Mouse (Mus musculus): ENCODE measurements around the gene Tspan12.

Tspan12 gene

DNA sequence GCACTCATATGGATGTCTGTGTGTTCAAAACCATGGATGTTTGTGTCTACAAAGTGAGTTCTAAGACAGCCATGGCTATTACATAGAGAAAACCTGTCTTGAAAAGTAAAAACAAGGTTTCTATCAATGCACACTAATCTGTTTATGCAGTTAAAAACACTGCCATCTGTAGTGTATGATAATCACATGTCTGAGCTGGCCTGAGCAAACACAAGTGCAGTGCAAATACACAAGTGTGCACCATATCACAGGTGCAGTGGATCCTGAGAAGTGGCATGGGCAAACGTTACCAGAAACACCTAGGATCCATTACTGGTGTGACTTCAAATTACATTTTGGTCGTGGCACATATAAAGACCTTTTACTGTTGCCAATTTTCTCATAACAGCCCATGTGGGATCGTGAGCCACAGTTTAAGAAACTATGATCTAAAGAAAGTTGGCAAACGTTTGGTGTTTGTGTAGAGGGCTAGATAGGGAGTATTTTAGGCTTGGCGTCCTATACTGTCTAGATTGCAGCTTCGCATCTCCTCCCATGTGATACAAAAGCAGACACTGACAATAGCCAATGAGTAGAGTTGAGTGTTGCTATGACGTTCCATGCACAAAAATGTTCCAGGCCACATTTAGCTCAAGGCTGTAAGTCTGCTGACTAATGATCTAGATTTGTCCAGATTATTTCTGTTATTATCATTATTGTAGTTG is 78.0 kb downstream of the Tspan12 start:
- DNase-seq (ENCODE audit: low read depth, low spot score), result no peak

DNA sequence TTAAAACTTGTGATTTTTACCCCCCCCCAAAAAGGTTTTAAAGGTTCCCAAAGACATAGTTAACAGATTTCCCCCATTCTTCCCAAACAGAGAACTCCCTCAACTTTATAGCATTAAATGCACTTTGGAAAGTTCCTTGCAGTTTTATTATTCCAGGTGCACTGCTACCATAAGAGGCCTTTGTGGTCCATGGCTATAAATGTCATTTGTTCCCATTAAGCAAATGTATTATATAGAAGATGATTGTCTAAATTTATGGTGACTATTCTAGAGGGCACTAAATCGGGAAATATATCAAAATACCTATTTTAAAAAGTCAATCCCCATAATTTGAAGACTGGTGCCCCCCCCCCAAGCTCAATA is 82.9 kb downstream of the Tspan12 start:
- peak; percentile 31 for DNase-seq (ENCODE audit: low read depth, low spot score)

DNA sequence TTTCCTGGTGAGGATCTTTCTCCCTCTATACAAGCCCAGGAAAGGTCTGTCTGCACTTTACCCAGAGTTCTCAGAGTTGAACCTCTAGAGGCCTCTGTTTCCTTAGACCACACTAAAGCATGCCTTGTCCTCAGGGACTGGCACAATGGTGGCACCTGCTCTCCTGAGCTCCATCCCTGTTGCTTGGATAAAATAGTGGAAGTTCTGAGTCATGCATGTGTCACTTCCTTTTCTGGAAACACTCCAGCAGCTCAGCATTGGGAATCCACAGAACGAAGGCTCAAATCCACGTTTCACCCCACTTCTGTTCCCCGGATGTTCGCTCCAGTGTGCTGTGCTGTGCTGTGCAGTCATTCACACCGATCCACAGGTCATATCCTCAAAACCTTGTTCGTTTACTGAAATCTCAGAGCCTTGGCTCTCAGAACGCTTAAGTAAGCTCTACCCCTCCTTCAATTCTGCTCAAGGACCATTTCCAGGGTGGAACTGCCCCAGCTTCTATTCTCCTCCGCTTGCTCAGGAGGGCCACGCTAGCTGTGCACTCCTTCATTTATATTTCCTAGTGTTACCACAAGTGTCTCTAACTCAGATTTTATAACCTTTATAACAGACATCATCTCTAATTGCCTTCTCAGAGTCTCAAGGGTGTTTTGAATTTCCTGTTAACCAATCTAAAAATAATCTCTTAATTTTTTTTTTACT is 83.4 kb downstream of the Tspan12 start:
- peak; percentile 19 for DNase-seq (ENCODE audit: low read depth, low spot score)

DNA sequence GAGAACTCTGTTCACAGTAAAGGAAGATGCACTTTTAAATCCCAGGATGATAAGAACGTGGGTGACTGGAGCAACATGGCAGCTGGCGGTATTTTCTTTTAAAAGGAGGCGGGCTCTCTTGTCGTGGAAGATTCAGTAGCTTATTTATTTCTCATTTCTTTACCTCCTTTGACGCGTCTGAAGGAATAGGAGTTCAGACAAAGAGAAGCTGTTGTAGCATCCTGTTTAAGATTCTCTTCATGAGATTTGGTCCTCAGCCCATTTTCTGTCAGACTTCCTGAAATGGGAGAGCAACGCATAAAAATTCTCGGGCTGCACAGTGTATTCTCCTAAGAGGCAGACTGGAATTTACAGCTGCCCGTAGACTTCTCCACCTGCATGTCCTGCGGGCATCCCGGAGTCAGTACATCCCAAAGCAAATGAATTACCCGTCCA is 84.5 kb downstream of the Tspan12 start:
- no peak for DNase-seq (ENCODE audit: low read depth, low spot score)

DNA sequence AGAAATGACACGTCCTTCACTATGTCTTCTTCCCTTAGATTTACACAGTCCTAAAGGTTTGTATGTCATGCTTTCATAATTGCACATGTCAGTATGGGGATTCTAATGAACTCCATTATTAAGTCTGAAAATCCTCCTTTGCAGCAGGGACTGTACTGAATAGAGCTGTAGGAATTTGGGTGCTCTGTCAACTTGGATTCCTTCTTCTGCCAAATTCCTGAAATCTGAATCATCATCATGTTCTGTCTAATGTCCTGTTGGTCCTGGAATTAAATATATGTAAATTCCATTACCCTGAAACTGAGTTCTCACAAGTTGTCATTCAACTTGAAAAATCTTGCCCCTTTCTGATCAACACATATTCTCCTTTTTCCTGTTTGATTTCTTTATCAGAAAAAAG is 104.8 kb downstream of the Tspan12 start:
- no peak for DNase-seq (ENCODE audit: low read depth, low spot score)

DNA sequence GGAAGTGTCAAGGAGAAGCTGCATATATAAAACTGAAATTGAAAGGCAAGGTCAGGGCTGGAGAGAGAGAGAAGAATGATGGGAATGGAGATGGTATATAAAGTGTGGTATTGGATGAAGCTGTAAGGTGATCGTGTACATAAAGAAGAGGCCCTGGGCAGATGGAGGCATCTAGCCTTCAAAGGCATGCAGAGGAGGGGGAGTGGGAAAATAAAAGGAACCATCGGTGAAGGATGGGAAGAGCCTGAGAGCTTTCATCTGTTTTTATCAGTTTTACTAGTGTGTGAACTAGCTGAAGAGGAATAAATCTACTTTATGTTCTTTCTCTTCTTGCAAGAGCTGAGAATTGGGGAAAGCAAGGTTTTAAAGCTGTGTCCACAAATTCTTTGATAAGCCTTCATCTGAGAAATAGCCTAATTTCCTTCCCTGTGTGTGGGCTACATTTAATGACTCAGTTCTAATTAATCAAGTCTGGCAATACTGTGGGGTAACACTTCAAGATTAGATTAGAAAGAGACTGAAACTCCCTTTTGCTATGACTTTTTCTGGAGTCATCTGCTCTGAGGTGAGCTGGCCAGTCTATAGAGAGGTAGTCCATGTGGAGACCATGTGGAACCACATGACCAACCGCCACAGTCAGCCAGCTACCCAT is 107.6 kb downstream of the Tspan12 start:
- DNase-seq (ENCODE audit: low read depth, low spot score), result no peak

DNA sequence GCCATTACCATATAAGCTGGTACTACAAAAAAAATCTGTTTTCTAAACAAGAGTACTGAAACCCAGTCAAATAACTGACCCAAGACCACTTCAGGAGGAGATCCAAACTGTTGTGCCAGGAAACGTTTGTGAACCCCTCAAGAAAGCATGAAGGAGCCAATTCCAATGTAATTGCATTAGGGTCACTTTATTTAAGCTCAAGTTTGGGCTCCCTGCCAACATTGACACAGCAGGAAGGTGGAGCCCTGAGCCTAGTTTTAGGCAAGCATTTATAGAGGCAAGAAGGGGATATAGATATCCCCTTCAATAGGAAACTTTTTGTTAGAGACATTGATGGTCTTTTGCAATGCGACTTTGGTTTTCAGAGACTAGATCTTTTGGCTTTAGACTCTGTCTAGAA is 111.7 kb downstream of the Tspan12 start:
- no peak for DNase-seq (ENCODE audit: low read depth, low spot score)

DNA sequence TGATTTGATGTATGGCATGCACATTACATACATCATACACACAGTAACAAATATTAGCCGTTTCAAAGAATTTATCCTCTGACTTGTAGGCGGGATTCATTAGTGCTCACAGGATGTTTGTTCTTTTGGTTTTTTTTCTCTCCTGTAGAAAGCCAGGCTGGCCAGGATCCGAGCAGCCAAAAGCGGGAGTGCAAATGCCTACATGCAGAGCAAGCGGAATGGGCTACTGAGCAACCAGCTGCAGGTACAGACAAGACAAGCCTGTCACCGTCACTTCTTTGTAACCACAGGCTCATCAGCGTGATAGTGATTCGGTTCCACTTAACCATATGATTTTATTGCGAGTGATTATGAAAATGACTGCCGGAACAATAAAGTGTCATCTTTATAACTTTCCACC is 130.1 kb downstream of the Tspan12 start:
- no peak for DNase-seq (ENCODE audit: low read depth, low spot score)

Measured in forelimb bud, embryonic 11.5 days (tissue).